Mouse (Mus musculus) lung, postnatal 10 days (tissue): ENCODE data around the gene Mageb1.
"Not testable (repeated sequence)": the region's sequence is repeated elsewhere in the genome, so short reads cannot be mapped to it uniquely, and the experiment has no call there.

Source experiments
- DNase-seq: peaks from one replicate; pipeline ENCODE4 v3.0.0; 2021

Gene Mageb1

DNA sequence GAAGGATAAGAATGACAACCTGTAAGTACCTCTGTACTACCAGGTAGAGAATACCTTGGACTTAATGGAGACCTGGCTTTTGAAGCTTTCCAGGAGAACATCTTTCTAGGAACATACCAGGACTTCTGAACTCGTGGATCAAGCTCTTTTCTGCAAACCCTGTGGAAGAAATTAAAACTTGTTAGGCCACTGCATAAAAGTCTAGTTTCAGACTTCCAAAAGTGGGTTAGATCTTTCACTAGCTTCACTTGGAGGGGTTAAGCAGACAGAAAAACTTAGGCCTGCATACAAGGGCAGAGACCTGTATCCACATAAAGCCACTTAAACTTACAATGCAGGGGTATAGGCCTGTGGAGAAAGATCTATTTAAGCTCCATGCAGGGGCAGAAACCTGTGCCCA is at the start of gene Mageb1:
Gene Mageb1, minus strand, starts transcription at position 101 of the 400 bp plus-strand sequence.
- not testable (repeated sequence) for DNase-seq
